Mouse (Mus musculus): ENCODE measurements around the gene Lipc. TPM values are rescaled to one million over a fixed set of nuclear protein-coding genes. Genes with fewer than 3 reads are reported as not detected.

The Lipc gene
- polyA plus RNA-seq, 1 experiment from 2014 or later = not detected

GRCm38 (mm10) chr9:70962781-70963455 is 10.9 kb upstream of the Lipc start:
- H3K4me1 ChIP-seq (replicated peaks; ENCODE audit: control insufficient read depth, insufficient read depth, low read length) = no peaks in the 10 kb centered on the region
- DNase-seq (ENCODE audit: low spot score) = no peak

GRCm38 (mm10) chr9:70960301-70960700 is 8.3 kb upstream of the Lipc start:
- Histone ChIP-seq H3K4me1 (replicated peaks; ENCODE audit: control insufficient read depth, insufficient read depth, low read length) (no peaks in the 10 kb centered on the region), H3K9me3 (ENCODE audit: control insufficient read depth, low read length) (no peaks in the 10 kb centered on the region), H3K27me3 (replicated peaks; ENCODE audit: control insufficient read depth, insufficient read depth, low read length) (no peaks in the 10 kb centered on the region), H3K4me2 (ENCODE audit: low read length) (no peak overlapping the region), H3K36me3 (ENCODE audit: control insufficient read depth, insufficient read depth, low read length) (no peaks in the 10 kb centered on the region), H3K9ac (ENCODE audit: low read length) (no peak overlapping the region), H3K4me3 (ENCODE audit: low read depth, low read length) (no peak overlapping the region), H3K27ac (ENCODE audit: low read depth) (no peak overlapping the region)
- DNase-seq (ENCODE audit: low spot score) (no peak), ATAC-seq (replicated peaks; ENCODE audit: low FRiP score, low TSS enrichment, low read depth) (no peak)
- WGBS = 94% methylated on average over 5 of the region's 5 CpGs

More at GRCm38 (mm10) chr9:70962781-70963455, 10.9 kb upstream of the Lipc start:
- Histone ChIP-seq H3K9me3 (ENCODE audit: control insufficient read depth, low read length) (no peaks in the 10 kb centered on the region), H3K4me2 (ENCODE audit: low read length) (no peak overlapping the region), H3K27me3 (replicated peaks; ENCODE audit: control insufficient read depth, insufficient read depth, low read length) (no peaks in the 10 kb centered on the region), H3K36me3 (ENCODE audit: control insufficient read depth, insufficient read depth, low read length) (no peaks in the 10 kb centered on the region), H3K9ac (ENCODE audit: low read length) (no peak overlapping the region), H3K27ac (ENCODE audit: low read depth) (no peak overlapping the region), H3K4me3 (ENCODE audit: low read depth, low read length) (no peak overlapping the region)
- no peak for ATAC-seq (replicated peaks; ENCODE audit: low FRiP score, low TSS enrichment, low read depth)
- 45% methylated on average over 2 of the region's 2 CpGs for WGBS

- H3K27ac ChIP-seq (ENCODE audit: low read depth) = no peak overlapping the region
- no peak overlapping the region for H3K4me2 ChIP-seq (ENCODE audit: low read length)
- H3K4me3 ChIP-seq (ENCODE audit: low read depth, low read length) = no peak overlapping the region
- WGBS = 85% methylated on average over 5 of the region's 5 CpGs
- no peaks in the 10 kb centered on the region for H3K36me3 ChIP-seq (ENCODE audit: control insufficient read depth, insufficient read depth, low read length)
- H3K4me1 ChIP-seq (replicated peaks; ENCODE audit: control insufficient read depth, insufficient read depth, low read length) = no peaks in the 10 kb centered on the region
- ATAC-seq (replicated peaks; ENCODE audit: low FRiP score, low TSS enrichment, low read depth) = no peak
- no peak for DNase-seq (ENCODE audit: low spot score)
- H3K9me3 ChIP-seq (ENCODE audit: control insufficient read depth, low read length) = no peaks in the 10 kb centered on the region
- no peaks in the 10 kb centered on the region for H3K27me3 ChIP-seq (replicated peaks; ENCODE audit: control insufficient read depth, insufficient read depth, low read length)
- H3K9ac ChIP-seq (ENCODE audit: low read length) = no peak overlapping the region
Observed at GRCm38 (mm10) chr9:70959866-70960265, 7.8 kb upstream of the Lipc start.

GRCm38 (mm10) chr9:70959447-70959846 is 7.4 kb upstream of the Lipc start:
- H3K9ac ChIP-seq (ENCODE audit: low read length) = no peak overlapping the region
- no peaks in the 10 kb centered on the region for H3K36me3 ChIP-seq (ENCODE audit: control insufficient read depth, insufficient read depth, low read length)
- no peaks in the 10 kb centered on the region for H3K9me3 ChIP-seq (ENCODE audit: control insufficient read depth, low read length)
- DNase-seq (ENCODE audit: low spot score) = no peak
- no peak overlapping the region for H3K4me3 ChIP-seq (ENCODE audit: low read depth, low read length)
- no peaks in the 10 kb centered on the region for H3K4me1 ChIP-seq (replicated peaks; ENCODE audit: control insufficient read depth, insufficient read depth, low read length)
- H3K27me3 ChIP-seq (replicated peaks; ENCODE audit: control insufficient read depth, insufficient read depth, low read length) = no peaks in the 10 kb centered on the region
- no peak overlapping the region for H3K27ac ChIP-seq (ENCODE audit: low read depth)
- no peak overlapping the region for H3K4me2 ChIP-seq (ENCODE audit: low read length)
- no peak for ATAC-seq (replicated peaks; ENCODE audit: low FRiP score, low TSS enrichment, low read depth)
- WGBS = 84% methylated on average over 3 of the region's 3 CpGs

- H3K27ac ChIP-seq (ENCODE audit: low read depth) = no peak overlapping the region
- no peaks in the 10 kb centered on the region for H3K27me3 ChIP-seq (replicated peaks; ENCODE audit: control insufficient read depth, insufficient read depth, low read length)
- ATAC-seq (replicated peaks; ENCODE audit: low FRiP score, low TSS enrichment, low read depth) (no peak), DNase-seq (ENCODE audit: low spot score) (no peak)
- no peaks in the 10 kb centered on the region for H3K4me1 ChIP-seq (replicated peaks; ENCODE audit: control insufficient read depth, insufficient read depth, low read length)
- H3K9ac ChIP-seq (ENCODE audit: low read length) = no peak overlapping the region
- no peaks in the 10 kb centered on the region for H3K36me3 ChIP-seq (ENCODE audit: control insufficient read depth, insufficient read depth, low read length)
- 64% methylated on average over 5 of the region's 5 CpGs for WGBS
- H3K4me2 ChIP-seq (ENCODE audit: low read length) = no peak overlapping the region
- H3K4me3 ChIP-seq (ENCODE audit: low read depth, low read length) = no peak overlapping the region
- no peaks in the 10 kb centered on the region for H3K9me3 ChIP-seq (ENCODE audit: control insufficient read depth, low read length)
Observed at GRCm38 (mm10) chr9:70958381-70958780, 6.4 kb upstream of the Lipc start.

GRCm38 (mm10) chr9:70957717-70958116 is 5.7 kb upstream of the Lipc start:
- 51% methylated on average over 3 of the region's 3 CpGs for WGBS
- H3K9me3 ChIP-seq (ENCODE audit: control insufficient read depth, low read length) = no peaks in the 10 kb centered on the region
- no peaks in the 10 kb centered on the region for H3K4me1 ChIP-seq (replicated peaks; ENCODE audit: control insufficient read depth, insufficient read depth, low read length)
- DNase-seq (ENCODE audit: low spot score) = no peak
- H3K36me3 ChIP-seq (ENCODE audit: control insufficient read depth, insufficient read depth, low read length) = no peaks in the 10 kb centered on the region
- H3K27me3 ChIP-seq (replicated peaks; ENCODE audit: control insufficient read depth, insufficient read depth, low read length) = no peaks in the 10 kb centered on the region
- no peak overlapping the region for H3K27ac ChIP-seq (ENCODE audit: low read depth)
- no peak overlapping the region for H3K4me2 ChIP-seq (ENCODE audit: low read length)
- H3K4me3 ChIP-seq (ENCODE audit: low read depth, low read length) = no peak overlapping the region
- no peak for ATAC-seq (replicated peaks; ENCODE audit: low FRiP score, low TSS enrichment, low read depth)
- no peak overlapping the region for H3K9ac ChIP-seq (ENCODE audit: low read length)

GRCm38 (mm10) chr9:70954226-70954625 is 2.2 kb upstream of the Lipc start:
- Histone ChIP-seq H3K9ac (ENCODE audit: low read length) (no peak overlapping the region), H3K27ac (ENCODE audit: low read depth) (no peak overlapping the region), H3K4me3 (ENCODE audit: low read depth, low read length) (no peak overlapping the region), H3K9me3 (ENCODE audit: control insufficient read depth, low read length) (no peaks in the 10 kb centered on the region), H3K4me1 (replicated peaks; ENCODE audit: control insufficient read depth, insufficient read depth, low read length) (no peaks in the 10 kb centered on the region), H3K27me3 (replicated peaks; ENCODE audit: control insufficient read depth, insufficient read depth, low read length) (no peaks in the 10 kb centered on the region), H3K4me2 (ENCODE audit: low read length) (no peak overlapping the region), H3K36me3 (ENCODE audit: control insufficient read depth, insufficient read depth, low read length) (no peaks in the 10 kb centered on the region)
- DNase-seq (ENCODE audit: low spot score) = no peak
- WGBS = 86% methylated on average over 3 of the region's 3 CpGs
- no peak for ATAC-seq (replicated peaks; ENCODE audit: low FRiP score, low TSS enrichment, low read depth)

GRCm38 (mm10) chr9:70949336-70949735 is 2.7 kb downstream of the Lipc start:
- no peak for ATAC-seq (replicated peaks; ENCODE audit: low FRiP score, low TSS enrichment, low read depth)
- Histone ChIP-seq H3K4me3 (ENCODE audit: low read depth, low read length) (no peak overlapping the region), H3K36me3 (ENCODE audit: control insufficient read depth, insufficient read depth, low read length) (no peaks in the 10 kb centered on the region), H3K4me1 (replicated peaks; ENCODE audit: control insufficient read depth, insufficient read depth, low read length) (no peaks in the 10 kb centered on the region), H3K27me3 (replicated peaks; ENCODE audit: control insufficient read depth, insufficient read depth, low read length) (no peaks in the 10 kb centered on the region), H3K9me3 (ENCODE audit: control insufficient read depth, low read length) (no peaks in the 10 kb centered on the region), H3K9ac (ENCODE audit: low read length) (no peak overlapping the region), H3K27ac (ENCODE audit: low read depth) (no peak overlapping the region), H3K4me2 (ENCODE audit: low read length) (no peak overlapping the region)
- WGBS = 84% methylated on average over 8 of the region's 8 CpGs
- DNase-seq (ENCODE audit: low spot score) = no peak

- Histone ChIP-seq H3K27me3 (replicated peaks; ENCODE audit: control insufficient read depth, insufficient read depth, low read length) (no peaks in the 10 kb centered on the region), H3K9me3 (ENCODE audit: control insufficient read depth, low read length) (no peaks in the 10 kb centered on the region), H3K27ac (ENCODE audit: low read depth) (no peak overlapping the region), H3K4me2 (ENCODE audit: low read length) (no peak overlapping the region), H3K9ac (ENCODE audit: low read length) (no peak overlapping the region), H3K4me1 (replicated peaks; ENCODE audit: control insufficient read depth, insufficient read depth, low read length) (no peaks in the 10 kb centered on the region), H3K4me3 (ENCODE audit: low read depth, low read length) (no peak overlapping the region), H3K36me3 (ENCODE audit: control insufficient read depth, insufficient read depth, low read length) (no peaks in the 10 kb centered on the region)
- DNase-seq (ENCODE audit: low spot score) (no peak), ATAC-seq (replicated peaks; ENCODE audit: low FRiP score, low TSS enrichment, low read depth) (no peak)
- WGBS = 84% methylated on average over 5 of the region's 5 CpGs
Observed at GRCm38 (mm10) chr9:70947312-70947711, 4.7 kb downstream of the Lipc start.

All from intestine, embryonic 14.5 days (tissue).